Mouse (Mus musculus) megakaryocyte, embryonic 14.5 days (primary cell): Measurements from ENCODE around the gene Htra3.

ENCODE experiments used
- FLI1 ChIP-seq: IDR thresholded peaks from 2 replicates; pipeline ENCODE4 v1.6.1; 2012; ENCODE audit warnings: low read length, inconsistent platforms, mixed read lengths
- GATA1 ChIP-seq: IDR thresholded peaks from 3 replicates; pipeline ENCODE4 v1.6.1; 2012; ENCODE audit warnings: mixed read lengths, low read length, inconsistent platforms, borderline replicate concordance

GRCm38 (mm10) chr5:35687098-35687497, 7.5 kb upstream of the Htra3 start:
- no peak for TF ChIP-seq GATA1
- no peak for TF ChIP-seq FLI1
